ENCODE assay signal across 18 mouse cellular contexts in the genomic region with DNA sequence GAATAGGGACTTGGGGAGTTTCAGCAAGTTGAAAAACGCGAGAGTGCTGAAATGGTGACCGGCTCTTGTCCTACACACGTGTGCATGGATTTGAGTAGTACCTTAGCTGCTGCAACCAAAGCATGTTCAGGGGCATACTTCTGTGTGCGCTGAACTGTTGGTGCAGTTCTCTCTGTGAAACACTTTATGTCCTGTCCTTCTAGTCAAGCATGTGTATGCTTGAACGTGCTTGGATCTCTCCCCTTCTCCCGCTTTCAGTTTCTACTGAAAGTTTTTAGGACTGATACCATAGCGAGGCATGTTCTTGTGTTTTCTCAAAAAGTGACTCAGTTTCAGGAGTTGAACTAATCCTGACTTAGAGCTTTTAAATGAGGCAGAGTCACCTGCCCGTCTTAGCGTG. TPM values are rescaled to one million over a fixed set of nuclear protein-coding genes. Genes with fewer than 3 reads are reported as not detected.
DNase-seq lines count a peak whose midpoint lies in the region; ATAC-seq lines count a peak whose summit lies in the region.
"Had no signal": no experiment of that assay in that cellular context is flagged by ENCODE, and none has a peak within 500 bp of the region (broad histone marks: within the 10 kb centered on the region; RNA-seq: fewer than 3 reads in every experiment).

No protein-coding gene starts in this region.

- no peak for DNase-seq in heart, adult 18-20 months
- DNase-seq in left cerebral cortex, adult 9 months (ENCODE audit: low spot score in 2 of 2), result no peak
- DNase-seq: adrenal gland, adult 8-10 months; cerebellum, adult 11 months; cerebellum, postnatal 14 days; embryo, embryonic 11 days; kidney, adult 2 months; kidney, postnatal 36 days had no signal

- H3K4me3 ChIP-seq in erythroblast, embryonic 14.5 days (replicated peaks), result peak overlapping the region; percentile 79
- H3K4me3 ChIP-seq in heart, embryonic 16.5 days (ENCODE audit: low read length), result no peak overlapping the region
- peak overlapping the region; percentile 98 for H3K4me3 ChIP-seq in megakaryocyte, embryonic 14.5 days (replicated peaks)
- peak overlapping the region; percentile 90 for H3K4me3 ChIP-seq in liver, embryonic 15.5 days (replicated peaks)
- H3K4me3 ChIP-seq: embryonic facial prominence, embryonic 15.5 days; forebrain, embryonic 13.5 days; hindbrain, embryonic 10.5 days had no signal

- H3K4me1 ChIP-seq in erythroblast, embryonic 14.5 days (ENCODE audit: control insufficient read depth), result peaks cover 77% of the 10 kb centered on the region
- H3K4me1 ChIP-seq in heart, embryonic 16.5 days (ENCODE audit: control insufficient read depth, insufficient read depth, low read length), result peaks cover 17% of the 10 kb centered on the region
- peaks cover 70% of the 10 kb centered on the region for H3K4me1 ChIP-seq in megakaryocyte, embryonic 14.5 days
- peaks cover 75% of the 10 kb centered on the region for H3K4me1 ChIP-seq in liver, embryonic 15.5 days (replicated peaks)

- no peak overlapping the region for H3K9ac ChIP-seq in heart, embryonic 16.5 days (ENCODE audit: low read length)
- peak overlapping the region; percentile 98 for H3K9ac ChIP-seq in liver, embryonic 15.5 days
- H3K9ac ChIP-seq: embryonic facial prominence, embryonic 15.5 days; forebrain, embryonic 13.5 days had no signal

- 81% methylated on average over 10 of the region's 10 CpGs for WGBS in heart, embryonic 16.5 days
- 74% methylated on average over 10 of the region's 10 CpGs for WGBS in liver, embryonic 15.5 days (ENCODE audit: insufficient replicate concordance)

- H3K4me2 ChIP-seq in heart, embryonic 16.5 days (ENCODE audit: low read depth, low read length), result 0 out of 2 replicates have a peak overlapping the region, but pooled peaks have one; percentile 8
- H3K4me2 ChIP-seq in liver, embryonic 15.5 days, result peak overlapping the region; percentile 66
- H3K4me2 ChIP-seq: embryonic facial prominence, embryonic 15.5 days; forebrain, embryonic 13.5 days; midbrain, embryonic 11.5 days had no signal

- no peaks in the 10 kb centered on the region for H3K9me3 ChIP-seq in erythroblast, embryonic 14.5 days (ENCODE audit: control insufficient read depth, low read length)
- H3K9me3 ChIP-seq in heart, embryonic 16.5 days (replicated peaks; ENCODE audit: control insufficient read depth, low read length), result no peaks in the 10 kb centered on the region
- no peaks in the 10 kb centered on the region for H3K9me3 ChIP-seq in megakaryocyte, embryonic 14.5 days
- no peaks in the 10 kb centered on the region for H3K9me3 ChIP-seq in liver, embryonic 15.5 days (replicated peaks)
- H3K9me3 ChIP-seq: embryonic facial prominence, embryonic 15.5 days; forebrain, embryonic 13.5 days; hindbrain, embryonic 10.5 days had no signal

- no peak for ATAC-seq in erythroblast, adult 5-6 weeks (replicated peaks; ENCODE audit: low FRiP score, poor library complexity, severe bottlenecking)
- ATAC-seq in heart, embryonic 16.5 days (replicated peaks; ENCODE audit: extremely low read depth, insufficient read depth, low FRiP score), result no peak
- no peak for ATAC-seq in megakaryocyte, adult 5-6 weeks (ENCODE audit: poor library complexity, severe bottlenecking)
- no peak for ATAC-seq in liver, embryonic 15.5 days (ENCODE audit: insufficient read depth)
- ATAC-seq: forebrain, embryonic 13.5 days had no signal

- no peak overlapping the region for H3K27ac ChIP-seq in heart, embryonic 16.5 days (ENCODE audit: low read length)
- peak overlapping the region; percentile 98 for H3K27ac ChIP-seq in liver, embryonic 15.5 days (replicated peaks)
- H3K27ac ChIP-seq: embryonic facial prominence, embryonic 15.5 days; forebrain, embryonic 13.5 days; hindbrain, embryonic 10.5 days had no signal

- peaks cover 77% of the 10 kb centered on the region for H3K36me3 ChIP-seq in erythroblast, embryonic 14.5 days (ENCODE audit: control insufficient read depth)
- H3K36me3 ChIP-seq in heart, embryonic 16.5 days (ENCODE audit: control insufficient read depth, insufficient read depth), result no peaks in the 10 kb centered on the region
- peaks cover 69% of the 10 kb centered on the region for H3K36me3 ChIP-seq in megakaryocyte, embryonic 14.5 days (replicated peaks; ENCODE audit: low read length)
- peaks cover 31% of the 10 kb centered on the region for H3K36me3 ChIP-seq in liver, embryonic 15.5 days (replicated peaks)
- H3K36me3 ChIP-seq: embryonic facial prominence, embryonic 15.5 days; hindbrain, embryonic 10.5 days had no signal

- H3K27me3 ChIP-seq in erythroblast, embryonic 14.5 days (ENCODE audit: control insufficient read depth), result no peaks in the 10 kb centered on the region
- H3K27me3 ChIP-seq in heart, embryonic 16.5 days (ENCODE audit: control insufficient read depth, insufficient read depth, low read length), result no peaks in the 10 kb centered on the region
- H3K27me3 ChIP-seq in megakaryocyte, embryonic 14.5 days (replicated peaks), result no peaks in the 10 kb centered on the region
- no peaks in the 10 kb centered on the region for H3K27me3 ChIP-seq in liver, embryonic 15.5 days
- H3K27me3 ChIP-seq: embryonic facial prominence, embryonic 15.5 days; forebrain, embryonic 13.5 days had no signal

RNA-seq across cellular contexts. Expression of a gene that starts 3.7 kb away (rescaled TPM):
- polyA plus RNA-seq in erythroblast, embryonic 14.5 days (2012), result 2.1 and 2.5 TPM in 2 replicates
- total RNA-seq in erythroblast, adult 5-6 weeks (2015; ENCODE audit: low replicate concordance), result 268 and 286 TPM in 2 replicates
- 270 and 271 TPM in 2 replicates for total RNA-seq in erythroblast, adult 5-6 weeks (2017; ENCODE audit: low replicate concordance)
- 6.6 and 7.4 TPM in 2 replicates for polyA plus RNA-seq in heart, embryonic 16.5 days (2015; fragmentation: Nextera tagmentation; extraction: Ambion mirVana)
- 1 to 10 TPM; 6.7 to 7.0 TPM for total RNA-seq in heart, adult 18-20 months (2021)
- 11.6 and 15.5 TPM in 2 replicates for polyA plus RNA-seq in megakaryocyte, embryonic 14.5 days (2012; ENCODE audit: insufficient read depth, low replicate concordance)
- 67.8 and 74.8 TPM in 2 replicates for total RNA-seq in megakaryocyte, adult 5-6 weeks (2015)
- total RNA-seq in megakaryocyte, adult 5-6 weeks (2017), result 33.7 and 43.9 TPM in 2 replicates
- 31.1 and 31.3 TPM in 2 replicates for polyA plus RNA-seq in liver, embryonic 15.5 days (2015; fragmentation: Nextera tagmentation; extraction: Ambion mirVana)
